Mouse (Mus musculus) erythroblast, embryonic 14.5 days (primary cell): ENCODE measurements around the gene Nectin1. TPM values are rescaled to one million over a fixed set of nuclear protein-coding genes. Genes with fewer than 3 reads are reported as not detected.

ENCODE experiments used
- H3K27me3 ChIP-seq: 2 replicates; pipeline ENCODE4 v1.6.1; 2012; ENCODE audit warnings: inconsistent platforms; ENCODE audit not compliant: control insufficient read depth
- H3K36me3 ChIP-seq: 2 replicates; pipeline ENCODE4 v1.6.1; 2012; ENCODE audit warnings: mild to moderate bottlenecking, inconsistent platforms; ENCODE audit not compliant: control insufficient read depth
- H3K4me1 ChIP-seq: 2 replicates; pipeline ENCODE4 v1.6.1; 2012; ENCODE audit warnings: inconsistent platforms; ENCODE audit not compliant: control insufficient read depth
- H3K4me3 ChIP-seq: replicated peaks from 2 replicates; pipeline ENCODE3; 2012; ENCODE audit warnings: moderate library complexity, mild to moderate bottlenecking, inconsistent platforms
- H3K9me3 ChIP-seq: 2 replicates; pipeline ENCODE4 v1.6.1; 2012; ENCODE audit warnings: low read length, inconsistent platforms, mixed read lengths; ENCODE audit not compliant: control insufficient read depth
- GATA1 ChIP-seq: IDR thresholded peaks from 2 replicates; pipeline ENCODE4 v1.6.1; 2012; ENCODE audit warnings: low read length, inconsistent platforms, mixed read lengths
- TAL1 ChIP-seq: IDR thresholded peaks from 3 replicates; pipeline ENCODE4 v1.6.1; 2012; ENCODE audit warnings: low read length, inconsistent platforms, mixed read lengths
- polyA plus RNA-seq: library from polyadenylated mRNA; stranded (reverse); fragments of >175 nt; gene quantifications from 2 replicates; pipeline ENCODE4 v1.2.3, GENCODE M21; 2012

Nectin1 gene
- polyA plus RNA-seq, 1 experiment, result 0.24 TPM

DNA sequence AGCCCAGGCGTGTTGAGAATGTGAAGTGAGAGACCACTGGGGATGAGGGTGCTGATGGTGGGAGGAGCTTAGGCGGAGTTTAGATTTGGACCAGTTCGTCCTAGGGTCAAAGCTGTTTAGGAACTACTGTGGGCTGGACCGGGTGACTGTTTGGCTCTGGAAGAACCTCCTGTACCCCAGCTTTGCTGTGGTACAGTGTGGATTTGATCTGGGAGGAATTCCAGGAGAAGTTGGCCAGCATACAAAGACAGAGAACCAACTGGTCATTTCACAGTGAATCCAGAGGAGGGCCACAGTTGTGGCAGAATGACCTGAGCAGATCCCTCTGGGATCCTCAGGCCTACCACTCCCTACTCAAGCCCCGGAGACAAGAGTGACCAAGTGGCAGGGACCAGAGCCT, 38.6 kb downstream of the Nectin1 start:
- Histone ChIP-seq H3K4me3 (no peak overlapping the region), H3K4me1 (no peaks in the 10 kb centered on the region), H3K36me3 (no peaks in the 10 kb centered on the region), H3K27me3 (no peaks in the 10 kb centered on the region), H3K9me3 (no peaks in the 10 kb centered on the region)
- no peak for TF ChIP-seq GATA1
- no peak for TF ChIP-seq TAL1

DNA sequence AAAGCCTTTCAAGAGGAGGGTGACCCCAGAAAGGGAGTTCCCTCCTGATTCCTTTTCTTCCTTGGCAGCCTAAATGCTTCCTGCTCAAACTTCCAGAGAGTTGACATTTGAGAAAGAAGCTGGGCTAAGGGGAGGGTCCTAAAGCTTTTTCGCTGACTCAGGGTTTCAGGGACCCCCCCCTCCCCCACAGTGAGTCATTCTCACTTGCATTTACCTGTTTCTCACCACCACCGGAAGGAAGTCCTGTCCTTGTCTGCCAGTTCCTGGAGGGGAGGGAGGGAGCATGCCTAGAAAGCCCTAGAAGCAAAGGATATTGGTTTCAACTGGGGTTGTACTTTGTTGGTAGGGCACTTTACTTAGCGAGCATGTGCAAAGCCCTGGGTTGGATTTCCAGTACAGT, 40.2 kb downstream of the Nectin1 start:
- Histone ChIP-seq H3K9me3 (no peaks in the 10 kb centered on the region), H3K4me3 (no peak overlapping the region)
- TF ChIP-seq TAL1, result no peak
- no peak for TF ChIP-seq GATA1

DNA sequence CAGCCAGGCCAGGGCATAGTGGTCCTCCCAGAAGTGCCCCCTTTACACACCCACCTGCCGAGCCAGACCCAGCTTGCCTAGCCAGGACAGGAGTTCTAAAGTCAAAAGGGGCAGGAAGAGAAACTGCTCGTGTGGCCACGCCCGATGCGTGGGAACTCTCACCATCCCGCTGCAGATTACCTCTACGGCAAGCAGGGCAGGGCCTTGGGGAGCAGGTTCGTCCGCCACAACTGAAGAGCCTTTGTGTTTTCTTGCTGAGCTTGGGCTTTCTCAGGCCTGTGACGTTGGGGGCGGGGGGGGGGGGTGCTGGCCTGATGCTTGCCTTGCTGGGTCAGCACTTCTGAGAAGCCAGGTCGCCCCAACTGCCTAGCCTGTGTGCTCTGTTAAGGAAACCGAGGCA, 41.1 kb downstream of the Nectin1 start:
- no peaks in the 10 kb centered on the region for H3K36me3 ChIP-seq
- H3K4me3 ChIP-seq, result no peak overlapping the region
- H3K4me1 ChIP-seq, result no peaks in the 10 kb centered on the region
- no peaks in the 10 kb centered on the region for H3K9me3 ChIP-seq
- no peaks in the 10 kb centered on the region for H3K27me3 ChIP-seq
- TF ChIP-seq GATA1 (no peak), TAL1 (no peak)

More for the DNA sequence above, 40.2 kb downstream of the Nectin1 start:
- Histone ChIP-seq H3K27me3 (no peaks in the 10 kb centered on the region), H3K4me1 (no peaks in the 10 kb centered on the region), H3K36me3 (no peaks in the 10 kb centered on the region)

DNA sequence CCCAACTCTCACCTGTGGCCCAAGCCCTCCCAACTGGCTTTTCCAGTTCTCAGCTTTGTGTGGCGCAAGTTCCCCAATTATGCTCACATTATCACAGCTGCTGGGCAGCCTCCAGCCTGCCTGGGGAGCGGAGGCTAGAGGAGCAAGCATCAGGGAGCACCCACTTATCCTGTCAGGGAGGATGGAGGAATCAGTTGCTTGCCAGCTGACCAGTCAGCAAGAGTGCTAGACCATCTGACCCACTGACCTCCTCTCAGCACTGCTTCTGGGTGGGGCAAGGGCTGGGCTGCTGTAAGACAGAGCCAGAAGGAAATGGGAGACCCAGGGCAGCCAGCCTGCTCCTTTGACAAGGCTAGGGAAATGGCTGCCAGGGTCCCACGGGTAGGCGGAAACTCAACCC, 43.8 kb downstream of the Nectin1 start:
- Histone ChIP-seq H3K4me1 (no peaks in the 10 kb centered on the region), H3K4me3 (no peak overlapping the region), H3K9me3 (no peaks in the 10 kb centered on the region), H3K27me3 (no peaks in the 10 kb centered on the region), H3K36me3 (peaks cover 3% of the 10 kb centered on the region; the same call in 1 of the 2 replicates)
- TF ChIP-seq GATA1, result no peak
- TF ChIP-seq TAL1, result no peak

DNA sequence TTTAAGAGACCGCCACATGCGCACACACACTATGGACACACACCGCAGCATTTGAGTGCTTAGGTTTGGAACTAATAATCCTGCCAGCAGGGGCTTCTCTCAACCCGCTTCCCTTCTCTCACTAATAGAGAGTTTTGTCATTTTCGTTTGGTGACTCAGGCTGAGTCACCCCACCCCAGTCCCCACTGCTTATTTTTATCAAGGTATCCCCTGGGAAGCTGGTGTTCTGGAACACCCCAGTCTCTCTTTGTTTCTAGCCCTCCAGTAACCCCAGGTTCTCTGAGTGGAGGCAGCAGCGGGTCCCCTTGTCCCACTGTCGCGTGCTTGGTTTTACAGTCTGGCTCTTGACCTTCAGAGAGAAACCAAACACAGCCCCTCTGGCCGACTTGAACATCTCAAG, 48.9 kb downstream of the Nectin1 start:
- Histone ChIP-seq H3K36me3 (peaks cover 5% of the 10 kb centered on the region; the same call in 1 of the 2 replicates), H3K4me1 (no peaks in the 10 kb centered on the region), H3K4me3 (no peak overlapping the region), H3K27me3 (no peaks in the 10 kb centered on the region), H3K9me3 (no peaks in the 10 kb centered on the region)
- TF ChIP-seq GATA1, result no peak
- no peak for TF ChIP-seq TAL1

DNA sequence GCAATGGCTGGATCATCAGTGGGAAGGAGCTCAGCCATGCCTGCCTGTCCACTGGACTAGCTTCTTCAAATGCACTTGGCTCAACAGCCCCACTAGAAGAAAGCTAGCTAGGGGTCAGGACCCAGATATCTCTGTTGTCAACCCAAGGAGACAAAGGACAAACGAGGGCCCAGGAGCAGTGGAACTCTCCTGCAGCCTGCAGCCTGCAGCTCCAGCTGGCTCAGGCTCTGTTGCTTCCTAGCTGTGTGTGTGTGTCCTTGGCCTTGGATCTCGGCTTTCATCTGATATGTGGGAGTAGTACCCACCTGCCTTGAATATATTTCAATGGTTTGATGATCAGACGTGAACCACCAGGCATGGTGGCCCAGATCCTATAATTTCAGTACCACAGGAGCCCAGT, 49.6 kb downstream of the Nectin1 start:
- TF ChIP-seq TAL1 (no peak), GATA1 (no peak)
- no peaks in the 10 kb centered on the region for H3K9me3 ChIP-seq

DNA sequence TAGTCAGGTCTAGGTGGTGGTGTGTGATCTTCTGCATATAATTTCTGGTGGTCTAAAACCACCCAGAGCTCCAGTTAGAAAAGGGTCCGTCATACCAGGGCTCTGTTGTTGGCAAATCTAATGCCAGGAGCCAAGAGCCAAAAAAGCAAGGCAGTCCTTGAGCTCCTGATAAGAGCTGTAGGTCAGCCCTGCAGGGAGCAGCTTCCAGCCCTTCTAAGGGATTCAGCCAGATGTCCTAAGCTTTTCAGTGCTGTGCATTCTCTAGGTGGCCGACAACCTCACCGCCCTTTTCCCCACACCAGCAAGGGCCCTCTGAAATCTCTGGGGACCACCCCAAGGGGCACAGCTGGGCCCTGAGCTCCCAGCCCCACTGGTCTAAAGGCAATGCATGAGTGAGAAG, 52.2 kb downstream of the Nectin1 start:
- Histone ChIP-seq H3K27me3 (no peaks in the 10 kb centered on the region), H3K9me3 (no peaks in the 10 kb centered on the region), H3K4me1 (no peaks in the 10 kb centered on the region), H3K36me3 (peaks cover 3% of the 10 kb centered on the region; the same call in 1 of the 2 replicates), H3K4me3 (no peak overlapping the region)
- no peak for TF ChIP-seq TAL1
- no peak for TF ChIP-seq GATA1

More for the DNA sequence above, 49.6 kb downstream of the Nectin1 start:
- Histone ChIP-seq H3K36me3 (peaks cover 5% of the 10 kb centered on the region; the same call in 1 of the 2 replicates), H3K4me3 (no peak overlapping the region), H3K4me1 (no peaks in the 10 kb centered on the region), H3K27me3 (no peaks in the 10 kb centered on the region)

DNA sequence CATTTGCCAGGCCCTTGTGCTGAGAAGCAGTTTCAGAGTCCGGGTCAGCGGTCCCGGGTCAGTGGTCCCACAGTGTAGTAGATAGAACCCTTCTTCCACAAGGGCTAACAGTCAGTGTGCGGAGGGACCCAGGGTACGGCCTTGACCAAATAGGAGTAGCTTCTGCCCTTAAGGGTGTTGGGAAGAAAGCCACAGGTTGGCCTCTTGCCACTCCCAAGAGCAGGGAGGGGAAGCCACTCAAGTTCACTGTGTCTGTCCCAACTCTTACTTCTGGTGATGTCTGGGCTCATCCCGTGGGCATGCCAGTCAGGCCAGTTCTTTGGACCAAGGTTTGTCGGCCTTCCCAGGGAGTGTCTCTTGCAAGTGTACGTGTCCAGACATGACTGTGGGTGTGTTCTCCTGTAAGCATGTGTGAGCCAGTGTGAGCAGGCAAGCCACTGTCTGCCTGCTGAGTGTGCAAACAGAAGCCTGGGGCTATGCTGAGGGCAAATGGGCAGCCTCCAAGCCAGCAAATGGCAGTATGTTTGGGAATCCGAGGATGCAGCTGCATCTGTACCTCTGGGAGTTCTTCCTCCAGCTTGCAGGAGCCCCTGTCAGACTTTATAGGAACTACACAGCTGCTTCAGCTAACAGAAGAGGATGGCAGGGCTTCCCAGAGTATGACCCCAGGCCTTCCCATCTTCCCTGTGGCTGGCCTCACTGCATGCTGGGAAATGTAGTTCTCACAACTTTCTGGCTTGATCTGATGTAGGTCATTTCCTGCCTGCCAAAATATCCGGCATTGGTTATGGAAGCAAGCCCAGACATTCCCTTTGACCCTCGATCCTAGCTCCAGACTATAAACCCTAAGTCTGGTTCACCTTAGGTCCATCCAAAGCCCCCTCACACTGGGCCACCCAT, 53.3 kb downstream of the Nectin1 start:
- H3K9me3 ChIP-seq, result no peaks in the 10 kb centered on the region
- H3K36me3 ChIP-seq, result peaks cover 2% of the 10 kb centered on the region; the same call in 1 of the 2 replicates
- H3K4me1 ChIP-seq, result no peaks in the 10 kb centered on the region
- TF ChIP-seq TAL1, result no peak
- TF ChIP-seq GATA1, result no peak
- no peaks in the 10 kb centered on the region for H3K27me3 ChIP-seq
- H3K4me3 ChIP-seq, result no peak overlapping the region

DNA sequence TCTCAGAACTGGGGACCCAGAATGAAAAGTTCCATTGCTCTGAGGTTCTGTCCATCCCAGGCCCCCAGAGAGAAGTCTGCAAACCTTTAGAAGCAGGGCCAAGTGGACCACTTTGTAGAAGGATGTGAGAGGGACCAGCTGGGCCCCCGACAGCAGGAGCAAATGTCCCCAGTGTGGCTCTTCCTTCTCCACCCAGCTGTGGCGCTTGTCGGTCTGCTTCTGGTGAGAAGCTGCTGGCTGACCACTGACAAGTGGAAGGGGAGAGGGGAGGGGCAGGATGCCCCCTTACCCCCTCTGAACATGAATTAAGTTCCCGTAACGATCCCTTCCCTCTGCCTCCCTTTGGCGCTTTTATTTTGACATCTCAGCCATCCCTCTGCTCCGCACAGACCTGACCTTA, 54.0 kb downstream of the Nectin1 start:
- Histone ChIP-seq H3K36me3 (peaks cover 2% of the 10 kb centered on the region; the same call in 1 of the 2 replicates), H3K27me3 (no peaks in the 10 kb centered on the region), H3K4me1 (no peaks in the 10 kb centered on the region), H3K9me3 (no peaks in the 10 kb centered on the region), H3K4me3 (no peak overlapping the region)
- TF ChIP-seq GATA1 (no peak), TAL1 (no peak)
